Mouse (Mus musculus) heart, adult 2 months (tissue): Measurements from ENCODE around the gene Erich6b.

Source experiments
- CTCF ChIP-seq: fragments of 200-600 bp; IDR thresholded peaks from 2 replicates; pipeline ENCODE4 v1.8.1; 2022; ENCODE audit warnings: antibody characterized with exemption, mild to moderate bottlenecking, moderate library complexity
- EP300 ChIP-seq: fragments of 200-500 bp; IDR thresholded peaks from 2 replicates; pipeline ENCODE4 v1.6.1; 2011; ENCODE audit warnings: low read depth, low read length, control low read depth; ENCODE audit not compliant: insufficient read depth
- POLR2A ChIP-seq: fragments of 200-500 bp; IDR thresholded peaks from 2 replicates; pipeline ENCODE4 v1.6.1; 2011; ENCODE audit warnings: mild to moderate bottlenecking, low read depth, low read length, control low read depth; ENCODE audit not compliant: insufficient read depth

DNA sequence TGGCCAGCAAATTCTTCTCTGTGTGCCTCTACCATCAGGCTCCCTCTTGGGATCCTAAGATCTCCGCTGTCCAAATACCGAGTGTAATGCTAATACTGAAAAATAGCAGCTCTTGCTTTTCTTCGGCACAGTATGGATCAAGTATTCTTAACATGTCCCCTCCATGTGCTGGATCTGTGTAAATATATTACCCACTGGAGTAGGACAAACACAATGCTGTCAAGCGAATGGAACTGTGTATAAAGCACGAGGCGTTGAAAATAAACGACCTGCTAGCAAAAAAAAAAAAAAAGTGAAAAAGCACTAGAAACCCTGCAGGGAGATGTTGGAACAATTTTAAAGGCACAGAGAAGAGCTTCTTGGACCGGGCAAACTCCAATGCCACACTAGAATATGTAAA lies 19.5 kb downstream of the Erich6b start:
- TF ChIP-seq EP300 (no peak), CTCF (no peak), POLR2A (no peak)
